Mouse (Mus musculus) myocyte (in vitro differentiated cells): Measurements from ENCODE around the gene Trmt1. TPM values are rescaled to one million over a fixed set of nuclear protein-coding genes. Genes with fewer than 3 reads are reported as not detected.
"Not testable (repeated sequence)": the region's sequence is repeated elsewhere in the genome, so short reads cannot be mapped to it uniquely, and the experiment has no call there.

Experiments
- H3K27me3 ChIP-seq: one replicate; pipeline ENCODE4 v1.6.1; 2011; ENCODE audit not compliant: control insufficient read depth, insufficient read depth, insufficient read length
- H3K36me3 ChIP-seq: one replicate; pipeline ENCODE4 v1.6.1; 2011; ENCODE audit not compliant: control insufficient read depth, insufficient read depth
- H3K4me2 ChIP-seq: one replicate; pipeline ENCODE4 v1.6.1; 2011; ENCODE audit warnings: low read depth, control low read depth
- H3K4me3 ChIP-seq: one replicate; pipeline ENCODE4 v1.5.1; 2011; ENCODE audit warnings: mild to moderate bottlenecking, control low read depth, moderate library complexity
- H3K79me2 ChIP-seq: one replicate; pipeline ENCODE4 v1.6.1; 2011; ENCODE audit not compliant: control insufficient read depth, insufficient read depth
- H3ac ChIP-seq: one replicate; pipeline ENCODE4 v1.6.1; 2011; ENCODE audit not compliant: control insufficient read depth, insufficient read length
- CEBPB ChIP-seq: IDR thresholded peaks from 2 replicates; pipeline ENCODE4 v1.6.1; 2011; ENCODE audit warnings: mild to moderate bottlenecking, moderate library complexity; ENCODE audit not compliant: poor library complexity, insufficient read depth, severe bottlenecking
- E2F4 ChIP-seq: IDR thresholded peaks from one replicate; pipeline ENCODE4 v1.6.1; 2011; ENCODE audit warnings: mild to moderate bottlenecking, control low read depth, moderate library complexity; ENCODE audit not compliant: insufficient read depth
- MAX ChIP-seq: IDR thresholded peaks from one replicate; pipeline ENCODE4 v1.6.1; 2011; ENCODE audit warnings: low read depth, mild to moderate bottlenecking, control low read depth
- MYOD1 ChIP-seq, 3 experiments: IDR thresholded peaks; one replicate each; pipeline ENCODE4 v1.6.1; 2011; ENCODE audit warnings: control low read depth in 2 of 3, low read depth in 2 of 3, mild to moderate bottlenecking in 2 of 3, moderate library complexity in 1 of 3; ENCODE audit not compliant: insufficient read length in 2 of 3, control insufficient read depth in 1 of 3
- MYOG ChIP-seq, 3 experiments: IDR thresholded peaks; one replicate each; pipeline ENCODE4 v1.6.1; 2011; ENCODE audit warnings: control low read depth in 2 of 3, low read depth in 2 of 3, mild to moderate bottlenecking in 2 of 3; ENCODE audit not compliant: insufficient read length in 2 of 3, control insufficient read depth in 1 of 3, insufficient read depth in 1 of 3
- POLR2A ChIP-seq: IDR thresholded peaks from one replicate; pipeline ENCODE4 v1.6.1; 2011; ENCODE audit warnings: low read depth, mild to moderate bottlenecking, control low read depth, moderate library complexity; ENCODE audit not compliant: insufficient read length
- POLR2AphosphoS2 ChIP-seq: IDR thresholded peaks from one replicate; pipeline ENCODE4 v1.6.1; 2011; ENCODE audit warnings: low read depth, control low read depth; ENCODE audit not compliant: insufficient read length
- REST ChIP-seq: IDR thresholded peaks from one replicate; pipeline ENCODE4 v1.6.1; 2011; ENCODE audit warnings: mild to moderate bottlenecking, control low read depth, moderate library complexity; ENCODE audit not compliant: insufficient read depth, insufficient read length
- SRF ChIP-seq: IDR thresholded peaks from one replicate; pipeline ENCODE4 v1.6.1; 2011; ENCODE audit warnings: low read depth; ENCODE audit not compliant: control insufficient read depth, insufficient read length
- TCF12 ChIP-seq: IDR thresholded peaks from one replicate; pipeline ENCODE4 v1.6.1; 2011; ENCODE audit warnings: mild to moderate bottlenecking, control low read depth; ENCODE audit not compliant: poor library complexity, insufficient read depth, severe bottlenecking
- TCF3 ChIP-seq: IDR thresholded peaks from one replicate; pipeline ENCODE4 v1.6.1; 2011; ENCODE audit warnings: low read depth, control low read depth; ENCODE audit not compliant: insufficient read length
- USF1 ChIP-seq: IDR thresholded peaks from one replicate; pipeline ENCODE4 v1.6.1; 2011; ENCODE audit warnings: low read depth, mild to moderate bottlenecking, control low read depth, moderate library complexity
- polyA plus RNA-seq: library from polyadenylated mRNA; unstranded; fragments of >200 nt; fragmentation: generic; extraction: Trizol; gene quantifications from one replicate; pipeline ENCODE4 v1.2.1, GENCODE M21; 2012; ENCODE audit warnings: missing spikeins

Trmt1 gene
- polyA plus RNA-seq, 1 experiment = 94.4 TPM

DNA sequence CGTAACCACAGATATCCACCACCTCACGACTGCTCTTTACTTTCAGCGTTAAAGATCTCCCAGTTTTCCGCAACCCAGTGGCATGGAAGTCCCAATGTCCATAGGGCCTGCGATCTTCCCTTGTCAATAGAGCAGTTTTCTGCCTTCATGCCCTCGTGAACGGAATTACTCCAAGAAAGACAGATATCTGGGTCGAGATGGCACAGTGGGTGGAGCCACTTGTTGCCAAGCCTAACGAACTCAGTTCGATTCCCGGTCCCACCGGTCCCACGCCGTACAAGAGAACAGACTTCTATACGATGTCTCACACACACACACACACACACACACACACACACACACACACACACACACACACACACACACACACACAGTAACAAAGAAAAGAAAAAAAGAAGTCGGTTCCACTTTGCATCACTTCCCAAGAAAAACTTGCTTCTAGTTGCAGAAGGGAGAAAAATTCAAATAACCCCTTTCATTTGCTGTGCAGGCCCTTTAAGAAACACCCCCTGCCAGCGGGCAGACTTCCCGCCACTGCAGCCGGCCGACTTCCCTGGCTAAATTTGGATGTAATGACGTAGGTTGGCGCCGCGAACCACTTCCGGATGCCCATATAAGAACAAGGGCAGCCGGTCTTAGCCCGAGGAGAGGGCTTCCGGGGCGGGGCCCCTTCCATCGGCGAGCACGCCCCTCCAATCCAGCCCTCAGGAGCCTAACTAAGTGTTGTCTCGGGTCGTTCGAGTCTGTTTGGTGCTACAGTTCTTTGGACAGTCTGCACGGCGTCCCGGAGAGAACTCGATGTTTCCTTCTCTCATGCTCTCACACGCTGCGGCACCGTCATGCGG lies 22.4 kb upstream of the Trmt1 start:
- Histone ChIP-seq H3K79me2 (peaks cover 21% of the 10 kb centered on the region), H3K4me3 (peak overlapping the region; percentile 99), H3ac (peak overlapping the region; percentile 22), H3K4me2 (peak overlapping the region; percentile 92), H3K27me3 (no peaks in the 10 kb centered on the region), H3K36me3 (no peaks in the 10 kb centered on the region)
- TF ChIP-seq TCF3 (no peak), POLR2AphosphoS2 (peak; percentile 95), POLR2A (peak; percentile 96), MYOD1 (IDR thresholded peaks at IDR 0.05; ENCODE audit: control insufficient read depth in 1 of 3, insufficient read length in 2 of 3, low read depth in 2 of 3) (no peak), TCF12 (no peak), CEBPB (no peak), E2F4 (peak; percentile 84), MYOG (IDR thresholded peaks at IDR 0.05; ENCODE audit: control insufficient read depth in 1 of 3, insufficient read depth in 1 of 3, insufficient read length in 2 of 3, low read depth in 2 of 3) (no peak), REST (no peak), MAX (no peak), USF1 (no peak), SRF (peak; percentile 100)

DNA sequence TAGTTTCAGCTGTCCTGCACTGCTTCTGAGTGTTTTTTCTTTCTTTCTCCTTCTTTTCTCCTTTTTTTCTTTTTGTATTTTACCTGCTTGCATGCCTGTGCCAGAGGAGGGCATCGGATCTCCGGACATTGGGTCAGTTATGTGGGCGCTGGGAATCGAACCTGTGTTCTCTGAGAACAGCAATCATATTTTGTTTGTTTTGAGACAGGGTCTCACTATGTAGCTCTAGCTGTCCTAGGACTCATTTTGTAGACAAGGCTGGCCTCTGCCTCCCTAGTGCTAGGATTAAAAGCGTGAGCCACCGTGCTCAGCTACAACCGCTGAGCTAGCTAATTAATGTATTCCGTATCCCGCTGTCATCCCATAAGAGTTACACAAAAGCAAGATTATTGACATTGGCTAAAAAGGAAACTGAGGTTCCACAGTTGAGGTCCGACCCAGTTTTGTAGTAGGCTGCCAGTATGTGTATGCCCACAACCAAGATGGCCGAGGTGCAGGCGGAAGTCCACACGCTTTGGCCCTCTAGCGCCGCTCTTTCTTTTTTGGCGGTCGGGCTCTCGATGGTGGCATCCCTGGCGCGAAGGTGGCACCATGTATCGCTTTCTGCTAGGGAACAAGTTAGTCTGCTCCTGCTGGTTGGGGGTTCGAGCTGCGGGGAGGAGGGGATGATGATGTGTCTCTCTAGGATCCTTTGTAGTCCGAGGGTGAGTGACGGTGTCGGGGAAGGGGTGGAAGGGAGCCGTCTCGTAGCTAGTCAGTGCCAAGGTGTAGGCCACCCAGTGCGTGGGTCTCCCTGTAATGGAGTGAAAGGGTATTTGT lies 21.3 kb upstream of the Trmt1 start:
- Histone ChIP-seq H3ac (peak overlapping the region; percentile 22), H3K27me3 (no peaks in the 10 kb centered on the region), H3K36me3 (no peaks in the 10 kb centered on the region), H3K79me2 (peaks cover 21% of the 10 kb centered on the region), H3K4me3 (peak overlapping the region; percentile 99), H3K4me2 (peak overlapping the region; percentile 86)
- TF ChIP-seq E2F4 (peak; percentile 38), SRF (peak; percentile 44), CEBPB (no peak), TCF3 (no peak), MAX (no peak), POLR2A (peak; percentile 51), REST (no peak)

DNA sequence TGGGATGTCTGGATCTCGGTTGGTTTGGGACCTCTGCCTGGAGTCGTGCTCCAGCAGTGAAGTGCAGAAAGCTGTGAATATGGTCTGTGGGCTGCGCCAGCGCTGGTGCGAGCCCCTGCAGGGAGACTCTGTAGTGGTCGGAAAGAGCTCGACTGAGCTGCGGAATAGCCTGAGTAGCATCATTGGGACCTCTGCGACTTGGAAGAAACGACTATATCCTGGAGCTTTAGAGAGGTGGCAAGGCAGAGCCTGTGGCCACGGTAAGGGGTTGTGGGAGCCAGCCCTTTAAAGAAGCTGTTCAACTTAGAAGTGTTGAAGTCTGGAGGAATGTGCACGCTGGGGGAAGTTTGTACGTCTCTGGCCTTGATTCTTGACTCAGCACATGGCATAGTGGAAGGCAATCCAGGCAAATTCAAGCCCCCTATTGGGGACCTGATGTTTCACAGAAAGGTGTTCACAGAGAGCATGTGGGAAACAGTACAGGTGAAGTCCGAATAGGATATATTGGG lies 20.7 kb upstream of the Trmt1 start:
- Histone ChIP-seq H3K36me3 (no peaks in the 10 kb centered on the region), H3ac (peak overlapping the region; percentile 22), H3K4me3 (peak overlapping the region; percentile 99), H3K79me2 (peaks cover 20% of the 10 kb centered on the region), H3K4me2 (peak overlapping the region; percentile 86), H3K27me3 (no peaks in the 10 kb centered on the region)
- TF ChIP-seq TCF12 (no peak), POLR2A (no peak), E2F4 (no peak)

DNA sequence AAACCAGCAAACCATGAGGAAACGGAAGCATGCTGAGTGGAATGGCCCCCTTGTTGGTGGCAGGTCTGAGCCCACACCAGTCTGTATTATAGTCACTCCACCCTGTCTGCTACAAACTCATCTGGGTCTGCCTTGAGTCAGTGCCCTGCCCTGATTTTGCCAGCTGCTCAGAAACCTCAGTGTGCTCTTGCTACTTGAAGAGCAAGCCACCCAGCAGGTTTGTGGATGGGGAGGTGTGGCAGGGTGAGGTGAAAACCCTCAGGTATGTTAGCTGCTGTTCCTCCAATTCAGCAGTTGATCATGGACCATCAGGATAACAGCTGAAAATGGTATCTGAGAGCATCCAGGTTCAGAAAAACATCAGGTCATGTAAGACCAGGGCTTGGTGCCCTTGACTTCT lies 18.0 kb upstream of the Trmt1 start:
- no peak overlapping the region for H3K4me3 ChIP-seq
- H3K36me3 ChIP-seq = no peaks in the 10 kb centered on the region
- no peak overlapping the region for H3K4me2 ChIP-seq
- TF ChIP-seq POLR2AphosphoS2 = peak; percentile 20
- no peak for TF ChIP-seq SRF
- no peaks in the 10 kb centered on the region for H3K79me2 ChIP-seq
- no peaks in the 10 kb centered on the region for H3K27me3 ChIP-seq
- no peak overlapping the region for H3ac ChIP-seq

DNA sequence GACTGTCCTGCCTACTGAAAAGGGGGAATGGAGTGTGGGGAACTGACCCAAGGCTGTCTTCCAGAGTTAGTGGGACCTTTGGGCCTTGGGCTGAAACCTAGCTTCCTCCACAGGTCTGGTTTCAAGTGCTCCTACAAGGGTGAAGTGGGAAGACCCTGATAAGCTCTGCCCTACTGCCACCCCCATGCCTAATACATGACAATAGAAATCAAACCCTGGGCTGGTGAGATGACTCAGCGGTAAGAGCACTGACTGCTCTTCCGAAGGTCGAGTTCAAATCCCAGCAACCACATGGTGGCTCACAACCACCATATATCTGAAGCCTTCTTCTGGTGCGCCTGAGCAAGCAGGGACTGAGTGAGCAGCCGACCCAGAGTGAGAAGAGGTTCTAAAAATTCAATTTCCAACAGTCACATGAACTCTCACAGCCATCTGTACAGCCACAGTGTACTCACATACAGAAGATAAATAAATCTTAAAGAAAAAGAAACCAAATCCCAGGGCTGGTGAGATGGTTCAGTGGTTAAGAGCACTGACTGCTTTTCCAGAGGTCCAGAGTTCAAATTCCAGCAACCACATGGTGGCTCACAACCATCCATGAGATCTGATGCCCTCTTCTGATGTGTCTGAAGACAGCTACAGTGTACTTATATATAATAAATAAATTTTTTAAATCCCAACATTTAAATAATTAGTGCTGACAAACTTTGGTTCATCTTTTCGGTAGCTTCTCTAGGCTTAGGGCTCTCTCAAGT lies 17.2 kb upstream of the Trmt1 start:
- H3ac ChIP-seq = no peak overlapping the region
- no peaks in the 10 kb centered on the region for H3K79me2 ChIP-seq
- no peaks in the 10 kb centered on the region for H3K27me3 ChIP-seq
- H3K36me3 ChIP-seq = no peaks in the 10 kb centered on the region
- no peak overlapping the region for H3K4me3 ChIP-seq
- H3K4me2 ChIP-seq = no peak overlapping the region
- TF ChIP-seq POLR2AphosphoS2 (no peak), MYOG (IDR thresholded peaks at IDR 0.05; ENCODE audit: control insufficient read depth in 1 of 3, insufficient read depth in 1 of 3, insufficient read length in 2 of 3, low read depth in 2 of 3) (no peak), USF1 (no peak), CEBPB (no peak), E2F4 (no peak), TCF3 (no peak), MAX (no peak), MYOD1 (IDR thresholded peaks at IDR 0.05; ENCODE audit: control insufficient read depth in 1 of 3, insufficient read length in 2 of 3, low read depth in 2 of 3) (no peak), POLR2A (no peak), REST (no peak), TCF12 (no peak), SRF (no peak)

DNA sequence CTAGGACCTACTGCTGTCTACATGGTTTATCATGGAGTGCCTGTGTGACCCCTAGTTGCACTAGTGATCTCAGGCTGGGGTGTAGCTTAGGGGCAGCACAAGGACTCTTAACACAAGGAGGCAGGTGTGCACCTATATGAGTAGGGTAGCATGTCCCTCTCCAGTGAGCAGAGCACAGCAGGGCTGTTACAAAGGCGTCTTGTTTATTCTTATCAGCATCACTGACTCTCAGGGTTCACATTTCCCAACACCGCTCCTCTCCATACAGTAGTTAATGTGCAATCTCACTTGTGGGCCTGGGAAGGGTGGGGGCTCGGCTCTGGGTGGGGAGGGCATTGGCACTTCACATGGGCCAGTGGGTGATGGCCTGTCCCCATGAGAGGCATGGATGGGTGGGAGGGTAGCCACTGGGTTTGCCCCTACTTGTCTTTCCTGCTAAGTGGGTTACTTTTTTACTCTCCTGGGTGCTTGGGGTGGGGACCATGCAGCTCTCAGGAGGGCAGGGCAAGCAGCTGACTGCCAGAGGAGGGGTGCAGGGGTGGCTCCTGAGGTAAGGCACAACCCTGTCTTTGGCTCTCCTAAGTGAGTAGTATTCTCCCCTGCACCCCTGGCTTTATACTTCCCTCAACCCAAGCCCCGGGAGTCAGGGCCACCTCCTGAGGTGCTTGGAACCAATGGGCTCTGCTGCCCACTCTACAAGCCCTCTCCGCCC lies 15.7 kb upstream of the Trmt1 start:
- H3K4me2 ChIP-seq, H3K27me3 ChIP-seq, H3ac ChIP-seq, H3K36me3 ChIP-seq, H3K79me2 ChIP-seq, H3K4me3 ChIP-seq: not testable (repeated sequence)
